Mouse (Mus musculus) thymus, adult 2 months (tissue): ENCODE data around the gene Bahcc1.

Source experiments
- CTCF ChIP-seq: fragments of 200-500 bp; IDR thresholded peaks from 2 replicates; pipeline ENCODE4 v1.5.1; 2012; ENCODE audit warnings: mild to moderate bottlenecking, control low read depth, low read length, moderate library complexity, borderline replicate concordance; ENCODE audit not compliant: control insufficient read depth, poor library complexity, insufficient read depth; ENCODE audit errors: extremely low read depth
- POLR2A ChIP-seq: fragments of 200-500 bp; IDR thresholded peaks from 2 replicates; pipeline ENCODE4 v1.6.1; 2012; ENCODE audit warnings: mild to moderate bottlenecking, low read length, control low read depth, moderate library complexity; ENCODE audit not compliant: control insufficient read depth, poor library complexity, insufficient read depth; ENCODE audit errors: extremely low read depth

DNA sequence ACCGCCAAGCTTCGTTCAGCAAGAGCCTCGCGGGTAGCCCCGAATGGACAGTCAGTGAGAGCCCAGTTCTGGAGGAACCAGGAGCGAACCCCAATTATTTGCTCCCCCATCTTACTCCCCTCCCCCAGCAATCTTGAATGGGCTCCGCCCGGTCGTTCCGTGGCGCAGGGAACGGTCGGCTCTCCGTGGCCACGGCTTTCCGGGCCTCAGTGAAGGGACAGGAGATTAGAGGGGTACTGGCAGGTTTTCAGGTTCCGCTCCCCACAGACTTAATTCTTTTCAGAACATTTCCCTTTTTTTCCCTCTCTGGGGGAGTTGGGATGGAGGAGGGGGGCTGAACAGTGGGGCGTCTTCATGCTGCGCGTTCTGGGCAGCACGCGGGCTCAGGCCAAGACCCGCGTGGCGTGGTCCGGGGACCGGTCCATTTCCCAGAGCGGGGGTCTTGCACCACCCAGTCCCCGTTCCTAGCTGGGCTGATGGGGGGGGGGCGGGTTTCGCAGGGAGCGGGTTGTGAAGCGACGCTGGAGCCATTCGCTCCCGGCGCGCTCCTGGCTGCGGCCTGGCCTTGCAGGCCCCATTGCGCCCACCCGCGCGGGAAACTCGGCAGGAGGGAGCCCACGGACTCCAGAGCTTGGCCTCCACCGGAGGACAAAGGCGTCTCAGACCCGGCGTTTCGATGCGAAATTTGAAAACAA lies 841 bp downstream of the Bahcc1 start:
- TF ChIP-seq POLR2A: no peak
- TF ChIP-seq CTCF: no peak
